Mouse (Mus musculus) testis, adult 10 weeks (tissue): Measurements from ENCODE around the gene Map3k19. TPM values are rescaled to one million over a fixed set of nuclear protein-coding genes. Genes with fewer than 3 reads are reported as not detected.

Experiments used
- polyA plus RNA-seq: library from polyadenylated mRNA; stranded (reverse); fragments of 350-450 nt; fragmentation: Illumina TruSeq; extraction: RNeasy Lipid Tissue Mini Kit (QIAGEN cat#74804); gene quantifications from one replicate; pipeline ENCODE4 v1.2.3, GENCODE M21; 2014; ENCODE audit warnings: low read depth, low replicate concordance

Gene Map3k19
- not detected for polyA plus RNA-seq

DNA sequence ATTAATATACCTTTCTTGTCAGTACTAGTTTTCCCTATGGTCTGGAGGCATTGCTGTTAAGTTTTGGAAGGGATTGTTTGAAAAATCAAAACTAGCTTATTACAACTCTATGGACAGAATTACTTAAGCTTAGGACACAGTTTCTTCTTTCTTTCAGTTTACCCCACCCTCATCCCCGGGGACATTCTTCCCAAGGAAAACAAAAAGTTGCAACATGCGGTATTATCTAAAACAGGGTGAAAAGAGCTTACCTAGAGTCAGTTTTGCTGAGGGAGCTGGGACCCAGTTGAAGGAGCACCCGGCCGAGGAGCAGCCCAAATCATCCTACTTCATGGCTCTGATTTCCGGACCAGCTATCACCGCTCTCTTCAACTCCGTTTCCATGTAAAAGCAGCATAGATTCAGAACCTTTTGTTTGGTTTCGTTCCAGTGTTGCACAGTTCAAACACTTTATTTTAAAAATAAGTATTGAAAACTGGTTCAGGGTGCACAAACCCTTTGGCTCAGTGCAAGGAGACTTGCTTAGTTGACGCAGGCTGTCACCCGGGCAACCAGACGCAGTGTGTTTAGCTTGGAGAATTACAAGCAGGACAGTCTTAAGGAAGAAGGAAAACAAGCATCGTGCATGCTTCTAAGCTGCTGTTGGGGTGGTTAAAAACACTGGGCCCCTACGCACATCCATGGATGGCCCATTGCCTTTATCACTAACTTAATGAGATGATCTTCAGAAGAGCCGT is at the start of gene Map3k19:
Map3k19 (minus strand) TSS at position 546 of the 737 bp plus-strand sequence.

DNA sequence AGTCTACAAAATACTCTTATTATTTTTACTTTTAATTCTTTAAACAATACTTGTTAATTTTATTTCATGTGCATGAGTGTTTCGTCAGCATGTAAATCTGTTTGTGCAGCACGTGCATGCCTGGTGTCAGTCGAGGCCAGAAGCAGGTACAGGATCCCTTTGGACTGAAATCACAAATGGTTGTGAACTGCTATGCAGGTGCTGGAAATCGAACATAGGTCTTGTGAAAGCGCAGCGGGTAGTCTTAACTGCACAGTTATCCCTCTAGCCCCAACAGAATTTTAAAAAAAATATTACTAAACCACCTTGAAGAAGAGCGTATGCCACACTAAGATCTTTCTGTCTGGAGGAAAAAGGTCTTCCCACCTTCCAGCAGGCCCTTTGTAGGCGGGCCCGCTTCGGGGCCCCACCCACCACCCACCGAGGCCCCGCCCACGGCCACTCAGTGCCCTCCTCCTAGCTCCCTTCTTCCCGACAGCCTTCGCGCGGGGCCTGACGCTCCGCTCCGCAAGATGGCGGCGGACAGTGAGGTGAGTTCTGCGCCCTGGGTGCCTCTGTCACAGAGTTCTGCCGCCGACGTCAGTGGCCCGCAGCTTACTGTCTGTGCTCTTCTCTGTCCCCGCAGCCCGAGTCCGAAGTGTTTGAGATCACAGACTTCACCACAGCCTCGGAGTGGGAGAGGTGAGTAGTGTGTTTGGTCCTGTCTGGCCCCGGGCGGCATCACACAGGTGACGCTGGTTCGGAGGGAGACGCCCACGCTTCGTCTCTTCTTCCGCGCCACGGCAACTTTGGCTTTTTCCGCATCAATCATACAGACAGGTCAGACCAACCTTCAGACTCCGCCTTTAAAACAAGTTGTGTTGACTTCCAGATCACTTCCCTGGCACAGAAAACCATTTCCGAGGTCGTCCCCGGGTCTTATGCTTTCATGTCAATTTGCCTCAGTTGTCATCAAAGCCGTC is 13.8 kb upstream of the Map3k19 start, which contains the start of gene Rab3gap1:
Rab3gap1 (plus strand) TSS at position 474 of the 962 bp plus-strand sequence.

DNA sequence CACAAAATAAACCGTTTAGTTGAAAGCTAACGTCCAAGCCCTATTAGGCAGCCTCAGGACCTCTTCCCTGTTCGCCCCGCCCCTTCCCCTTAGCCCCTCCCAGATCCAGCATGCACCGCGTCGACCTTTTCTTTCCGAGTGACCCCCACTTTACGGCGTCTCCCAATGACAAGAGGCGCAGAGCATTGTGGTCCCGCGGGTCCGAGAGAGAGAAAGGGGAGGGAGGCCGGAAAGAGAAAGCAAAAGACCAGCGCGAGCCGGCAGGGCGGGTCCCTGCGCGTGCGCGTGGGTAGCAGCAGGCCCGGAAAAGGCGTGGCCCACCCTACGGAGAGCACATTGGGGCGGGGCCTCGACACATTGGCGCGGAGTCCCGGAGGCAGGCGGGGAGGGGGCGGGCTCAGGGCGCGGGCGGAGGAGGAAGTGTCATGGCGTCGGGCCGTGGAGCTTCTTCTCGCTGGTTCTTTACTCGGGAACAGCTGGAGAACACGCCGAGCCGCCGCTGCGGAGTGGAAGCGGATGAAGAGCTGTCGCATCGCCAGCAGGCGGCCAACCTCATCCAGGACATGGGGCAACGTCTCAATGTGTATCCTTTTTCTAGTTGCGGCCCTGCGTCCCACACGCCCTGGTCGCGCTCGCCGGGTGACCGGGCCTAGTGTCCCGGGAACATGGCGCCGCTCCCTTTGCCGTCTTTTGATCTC is 80.9 kb downstream of the Map3k19 start, which contains the start of gene Ccnt2:
Ccnt2 (plus strand) TSS at position 362 of the 698 bp plus-strand sequence.

Other genes starting within 250 kb of the Map3k19 start
- not detected for gene Tmem163, start 175.5 kb downstream of the Map3k19 start, polyA plus RNA-seq
- gene Acmsd, start 125.6 kb downstream of the Map3k19 start, polyA plus RNA-seq = 0.25 TPM
- 29.7 TPM for gene Ccnt2, start 80.9 kb downstream of the Map3k19 start, polyA plus RNA-seq
- 24.2 TPM for gene Rab3gap1, start 13.7 kb upstream of the Map3k19 start, polyA plus RNA-seq
- 22.6 TPM for gene Zranb3, start 248.0 kb upstream of the Map3k19 start, polyA plus RNA-seq
- 559 TPM for gene R3hdm1, start 248.3 kb upstream of the Map3k19 start, polyA plus RNA-seq